Mouse (Mus musculus): Measurements from ENCODE around the gene Tmc5.

Tmc5 gene

DNA sequence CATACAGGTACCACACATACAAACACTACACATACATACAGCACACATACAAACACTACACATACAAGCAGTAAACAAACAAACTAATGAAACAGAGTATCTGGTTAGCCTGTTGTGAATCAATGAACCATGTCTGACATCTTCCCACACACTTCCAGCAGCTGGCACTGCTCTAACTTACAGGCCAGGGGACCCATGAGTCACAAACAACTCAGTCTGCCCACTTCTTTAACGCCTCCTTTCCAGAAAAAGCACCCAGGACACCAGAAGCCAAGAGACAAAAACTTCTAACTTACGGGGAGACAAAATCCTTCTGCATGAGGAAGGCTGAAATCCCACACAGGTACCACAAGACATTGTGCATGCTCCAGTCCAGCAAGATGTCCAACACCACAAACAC is 94.2 kb downstream of the Tmc5 start:
- no peak for DNase-seq (ENCODE audit: low read depth, low spot score)

DNA sequence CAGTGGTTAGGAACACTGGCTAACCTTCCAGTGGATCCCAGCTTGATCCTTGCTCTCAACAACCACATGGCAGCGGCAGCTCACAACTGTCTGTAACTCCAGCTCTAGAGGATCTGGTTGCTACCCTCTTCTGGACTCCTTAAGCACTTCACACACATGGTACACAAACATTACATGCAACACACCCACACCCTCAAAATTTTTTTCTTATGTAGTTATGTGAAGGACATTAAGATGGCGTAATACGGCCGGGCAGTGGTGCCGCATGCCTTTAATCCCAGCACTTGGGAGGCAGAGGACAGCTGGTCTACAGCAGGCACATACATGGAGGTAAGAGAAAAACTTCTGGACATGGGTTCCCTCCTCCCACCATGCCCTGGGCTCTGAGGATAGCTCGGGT is 99.0 kb downstream of the Tmc5 start:
- no peak for DNase-seq (ENCODE audit: low read depth, low spot score)

- DNase-seq (ENCODE audit: low read depth, low spot score) = no peak
Measured at GRCm38 (mm10) chr7:118697168-118697567, 100.1 kb downstream of the Tmc5 start.

- DNase-seq (ENCODE audit: low read depth, low spot score) = no peak
Measured at GRCm38 (mm10) chr7:118698882-118699281, 101.8 kb downstream of the Tmc5 start.

DNA sequence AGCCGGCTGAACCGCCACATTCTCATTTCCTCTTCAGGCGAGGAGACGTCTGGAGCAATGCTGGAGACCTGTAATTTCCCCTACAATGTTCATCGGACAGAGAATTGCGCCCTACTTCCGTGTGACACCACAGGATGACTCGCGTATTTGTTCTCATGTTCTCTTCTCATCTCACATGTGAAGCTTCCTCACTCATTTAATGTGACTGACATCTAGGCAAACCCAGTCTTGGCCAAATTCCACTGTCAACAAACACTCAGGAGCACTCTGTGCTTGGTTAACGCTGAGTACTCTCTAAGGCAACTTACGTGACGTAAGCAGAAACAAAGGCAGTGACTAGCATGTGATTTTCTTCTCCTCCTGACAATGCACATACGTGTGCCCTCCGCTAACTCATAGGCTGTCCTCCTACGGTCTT is 106.1 kb downstream of the Tmc5 start:
- no peak for DNase-seq (ENCODE audit: low read depth, low spot score)

DNA sequence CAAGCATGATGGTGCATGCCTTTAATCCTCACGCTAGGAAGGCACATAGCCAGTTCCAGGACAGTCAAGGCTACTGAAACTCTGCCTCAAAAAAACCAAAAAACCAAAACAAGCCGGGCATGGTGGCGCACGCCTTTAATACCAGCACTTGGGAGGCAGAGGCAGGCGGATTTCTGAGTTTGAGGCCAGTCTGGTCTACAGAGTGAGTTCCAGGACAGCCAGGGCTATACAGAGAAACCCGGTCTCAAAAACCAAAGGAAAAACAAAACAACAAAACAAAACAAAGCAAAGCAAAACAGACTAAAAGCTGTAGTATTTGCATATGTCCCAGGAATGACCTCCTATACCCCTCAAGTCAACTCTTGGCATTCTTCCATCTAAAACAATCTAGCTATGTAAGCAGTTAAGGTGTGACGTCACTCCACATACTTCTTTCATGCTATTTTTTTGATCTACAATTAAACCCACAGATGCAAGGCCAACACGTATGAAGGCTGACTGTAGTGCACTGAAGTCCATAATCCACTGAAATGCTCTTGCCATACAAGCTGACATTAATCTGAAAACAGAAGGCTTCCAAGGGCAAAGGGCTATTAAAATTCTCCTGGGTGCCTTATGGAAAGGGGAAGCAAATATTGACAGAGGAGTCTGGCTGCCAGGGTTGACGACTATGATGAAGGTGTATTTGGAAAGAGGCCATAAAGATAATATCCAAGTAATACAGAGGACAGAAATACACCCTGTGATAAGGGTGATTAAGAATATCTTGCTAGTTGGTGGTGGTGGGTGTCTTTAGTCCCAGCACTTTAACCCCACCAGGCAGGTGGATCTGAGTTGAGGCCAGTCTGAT is 107.1 kb downstream of the Tmc5 start:
- DNase-seq (ENCODE audit: low read depth, low spot score) = peak; percentile 23

DNA sequence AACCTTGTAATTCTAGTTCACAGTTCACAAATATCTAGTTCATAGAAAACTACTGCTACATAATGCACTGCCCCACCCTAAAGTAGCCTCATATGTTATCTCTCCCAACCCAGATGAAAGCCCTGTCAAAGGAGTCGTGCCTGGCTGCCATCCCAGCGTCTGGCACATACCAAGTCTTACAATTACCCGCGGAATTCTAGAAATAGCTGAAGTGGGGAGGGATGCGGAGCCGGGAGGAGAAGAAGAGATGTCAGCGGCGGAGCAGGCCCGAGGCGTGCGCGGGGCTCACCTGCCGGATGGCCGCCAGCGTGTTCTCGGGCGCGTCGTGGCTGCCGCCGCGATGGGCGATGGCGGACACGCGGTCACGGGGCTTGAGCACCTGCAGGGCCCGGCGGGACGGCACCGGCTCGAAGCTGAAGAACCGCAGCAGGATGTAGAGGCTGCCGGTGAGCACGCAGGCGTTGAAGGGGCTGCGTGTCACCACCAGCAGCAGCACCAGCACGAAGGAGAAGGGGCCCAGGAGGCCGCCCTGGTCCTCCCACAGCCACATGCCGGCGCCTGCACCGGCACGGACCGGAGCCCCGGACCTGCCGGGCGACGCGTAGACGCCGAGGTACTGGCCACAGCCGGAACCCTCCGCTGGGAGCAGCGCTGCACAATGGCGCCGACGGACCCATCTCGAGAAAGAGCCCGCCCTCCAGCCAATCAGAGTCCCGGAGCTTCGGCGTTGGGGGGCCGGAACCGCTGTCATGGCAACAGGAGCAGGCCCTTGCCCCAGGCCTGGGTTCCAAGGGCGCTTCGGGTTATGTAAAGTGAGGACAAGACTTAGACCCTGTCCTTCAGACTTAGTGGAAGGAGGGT is 108.2 kb downstream of the Tmc5 start, which contains the start of gene Gde1:
Gde1 (minus strand) TSS at position 678 of the 861 bp plus-strand sequence.
- DNase-seq (ENCODE audit: low read depth, low spot score) = peak; percentile 89

DNA sequence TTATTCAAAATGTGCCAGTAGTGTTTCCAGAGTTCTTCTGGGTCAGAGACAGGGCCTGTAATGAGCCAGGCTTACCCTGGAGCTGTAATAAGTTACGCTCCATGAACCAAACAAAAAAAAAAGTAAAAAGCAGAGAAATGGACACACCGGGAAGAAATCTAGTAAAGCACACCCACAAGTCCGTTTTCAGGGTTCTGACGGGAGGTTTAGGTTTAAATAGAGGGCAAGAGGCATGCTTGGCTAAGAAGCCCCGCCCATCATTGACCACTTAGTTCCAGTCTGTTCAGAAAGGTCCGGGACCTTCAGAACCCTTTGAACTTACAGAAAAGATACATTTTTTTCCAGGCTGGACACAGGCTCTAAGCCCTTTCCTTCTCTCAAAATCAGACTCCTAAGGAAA is 109.0 kb downstream of the Tmc5 start:
- DNase-seq (ENCODE audit: low read depth, low spot score) = no peak

GRCm38 (mm10) chr7:118706488-118706887 is 109.4 kb downstream of the Tmc5 start:
- no peak for DNase-seq (ENCODE audit: low read depth, low spot score)

GRCm38 (mm10) chr7:118707216-118707615 is 110.1 kb downstream of the Tmc5 start:
- no peak for DNase-seq (ENCODE audit: low read depth, low spot score)

- no peak for DNase-seq (ENCODE audit: low read depth, low spot score)
Measured at GRCm38 (mm10) chr7:118708002-118708401, 110.9 kb downstream of the Tmc5 start.

GRCm38 (mm10) chr7:118710776-118711175 is 113.7 kb downstream of the Tmc5 start:
- DNase-seq (ENCODE audit: low read depth, low spot score) = no peak

DNA sequence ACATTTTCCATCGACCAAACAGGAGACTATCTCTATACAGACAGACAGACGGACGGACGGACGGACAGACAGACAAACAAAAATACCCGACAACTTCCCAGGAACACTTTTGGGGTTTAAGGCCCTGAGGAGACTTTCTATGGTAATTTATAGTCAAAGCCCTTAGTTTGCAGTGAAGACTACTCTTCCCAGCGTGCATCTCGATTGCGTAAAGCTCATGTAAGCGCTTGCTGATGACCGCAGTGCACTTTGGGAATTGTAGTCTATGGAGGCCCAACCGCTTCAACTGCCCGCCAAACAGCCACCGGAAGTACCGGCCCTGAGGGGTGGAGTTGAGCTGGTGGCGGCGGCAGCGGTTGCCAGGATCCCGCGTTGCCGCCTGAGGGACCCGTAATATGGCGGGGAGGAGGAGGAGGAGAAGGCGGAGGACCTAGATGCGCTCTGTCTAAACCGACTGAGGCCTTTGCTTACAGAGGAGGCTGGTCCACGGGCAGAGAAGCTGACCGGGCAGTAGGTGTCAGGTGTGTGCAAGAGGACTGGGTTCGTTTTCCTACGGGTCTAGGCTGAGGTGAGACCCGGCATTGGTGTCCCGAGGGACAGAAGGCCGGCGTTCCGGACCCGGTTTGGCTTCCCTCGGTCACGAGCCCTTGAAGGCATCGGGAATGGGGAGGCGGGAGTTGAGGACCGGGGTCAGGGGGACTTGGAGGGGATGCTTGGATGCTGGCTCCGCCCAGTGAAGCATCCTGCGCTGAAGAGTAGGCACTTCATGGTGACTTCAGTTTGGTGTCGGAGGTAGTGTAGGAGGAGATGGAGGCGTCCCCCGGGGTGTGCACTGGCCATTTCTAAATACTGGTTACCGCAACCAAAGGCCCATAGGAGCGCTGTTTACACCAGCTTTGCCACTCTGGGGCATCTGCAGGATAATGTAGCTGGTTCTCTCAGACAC is 115.4 kb downstream of the Tmc5 start, which contains the start of gene Ccp110:
Ccp110 (plus strand) TSS at position 325 of the 946 bp plus-strand sequence.
- DNase-seq (ENCODE audit: low read depth, low spot score) = peak; percentile 96

GRCm38 (mm10) chr7:118714873-118715272 is 117.8 kb downstream of the Tmc5 start:
- no peak for DNase-seq (ENCODE audit: low read depth, low spot score)

DNA sequence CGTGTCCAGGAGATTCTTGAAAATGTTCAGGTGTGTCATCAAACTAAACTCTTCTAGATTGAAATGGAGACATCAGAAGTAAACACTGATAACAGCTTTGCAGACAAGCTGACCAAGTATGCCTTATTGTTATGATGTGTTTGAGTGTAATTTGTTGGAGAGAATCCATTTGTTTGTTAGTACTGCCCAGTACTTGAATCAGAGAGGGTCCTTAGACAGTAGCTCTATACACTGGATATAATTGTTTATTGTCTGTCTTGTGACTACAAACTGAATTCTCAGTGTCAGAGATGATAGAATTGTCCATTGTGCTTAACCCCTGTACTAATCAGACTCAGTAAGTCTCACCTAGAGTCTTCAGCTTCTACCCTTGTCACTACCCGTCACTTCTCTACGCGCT is 121.0 kb downstream of the Tmc5 start:
- DNase-seq (ENCODE audit: low read depth, low spot score) = no peak

GRCm38 (mm10) chr7:118723927-118724326 is 126.8 kb downstream of the Tmc5 start:
- DNase-seq (ENCODE audit: low read depth, low spot score) = no peak
